Mouse (Mus musculus) neural tube, embryonic 11.5 days (tissue): ENCODE results near the gene Pde1c. TPM values are rescaled to one million over a fixed set of nuclear protein-coding genes. Genes with fewer than 3 reads are reported as not detected.

ENCODE experiments used
- ATAC-seq: fragments of 200-750 bp; cut with Nextera tagmentation; 2 replicates; pipeline ENCODE4 v1.8.0; 2017; ENCODE audit warnings: moderate number of reproducible peaks, mild to moderate bottlenecking, moderate TSS enrichment, moderate library complexity; ENCODE audit not compliant: insufficient read depth, low FRiP score, low TSS enrichment
- DNase-seq: peaks from one replicate; pipeline ENCODE4 v3.0.0-alpha.2; 2015; ENCODE audit warnings: low spot score
- H3K27ac ChIP-seq: fragments of 300-500 bp; sonication (generic); 2 replicates; pipeline ENCODE4 v1.5.1; 2014; ENCODE audit warnings: low read depth, mild to moderate bottlenecking, low read length
- H3K27me3 ChIP-seq: fragments of 300-500 bp; sonication (generic); 2 replicates; pipeline ENCODE4 v1.6.1; 2014; ENCODE audit warnings: mild to moderate bottlenecking, low read length, mixed read lengths; ENCODE audit not compliant: control insufficient read depth, insufficient read depth
- H3K36me3 ChIP-seq: fragments of 300-500 bp; sonication (generic); 2 replicates; pipeline ENCODE4 v1.6.1; 2014; ENCODE audit warnings: mild to moderate bottlenecking, low read length, moderate library complexity, mixed read lengths; ENCODE audit not compliant: control insufficient read depth, insufficient read depth
- H3K4me1 ChIP-seq: fragments of 300-500 bp; sonication (generic); 2 replicates; pipeline ENCODE4 v1.6.1; 2014; ENCODE audit warnings: low read length, mixed read lengths; ENCODE audit not compliant: control insufficient read depth, insufficient read depth
- H3K4me2 ChIP-seq: fragments of 300-500 bp; sonication (generic); 2 replicates; pipeline ENCODE4 v1.6.1; 2014; ENCODE audit warnings: low read depth, mild to moderate bottlenecking, moderate library complexity
- H3K4me3 ChIP-seq: fragments of 300-500 bp; sonication (generic); 2 replicates; pipeline ENCODE4 v1.5.1; 2014; ENCODE audit warnings: low read depth, low read length
- H3K9ac ChIP-seq: fragments of 300-500 bp; sonication (generic); 2 replicates; pipeline ENCODE4 v1.6.1; 2014; ENCODE audit warnings: mild to moderate bottlenecking, low read length
- H3K9me3 ChIP-seq: fragments of 300-500 bp; sonication (generic); 2 replicates; pipeline ENCODE4 v1.6.1; 2016; ENCODE audit warnings: low read length; ENCODE audit not compliant: control insufficient read depth
- WGBS: fragments of 180-500 bp; shearing (Covaris S2); extraction: QIAGEN DNeasy Blood & Tissue Kit; methylation state at CpG from one replicate; pipeline ENCODE4 v1.1.7; 2014; 5-methylcytosine and 5-hydroxymethylcytosine counted together
- polyA plus RNA-seq: library from polyadenylated mRNA; unstranded; fragments of >200 nt; fragmentation: Nextera tagmentation; extraction: Ambion mirVana; gene quantifications from 2 replicates; pipeline ENCODE4 v1.2.1, GENCODE M21; 2014

Gene Pde1c
- polyA plus RNA-seq, 1 experiment from 2014 or later: 2.9 TPM

- no peaks in the 10 kb centered on the region for H3K4me1 ChIP-seq
- no peaks in the 10 kb centered on the region for H3K9me3 ChIP-seq
- no peaks in the 10 kb centered on the region for H3K36me3 ChIP-seq
- H3K4me3 ChIP-seq: no peak overlapping the region
- H3K9ac ChIP-seq: no peak overlapping the region
- 38% methylated on average over 4 of the region's 4 CpGs for WGBS
- no peak overlapping the region for H3K4me2 ChIP-seq
- no peaks in the 10 kb centered on the region for H3K27me3 ChIP-seq
- H3K27ac ChIP-seq: no peak overlapping the region
- peak; percentile 24 for DNase-seq
- ATAC-seq: peak; percentile 72
These were observed 519.8 kb downstream of the Pde1c start for GRCm38 (mm10) chr6:56049104-56049503.

- Histone ChIP-seq H3K4me3 (no peak overlapping the region), H3K27me3 (no peaks in the 10 kb centered on the region), H3K9me3 (no peaks in the 10 kb centered on the region), H3K4me1 (no peaks in the 10 kb centered on the region), H3K27ac (no peak overlapping the region), H3K36me3 (no peaks in the 10 kb centered on the region), H3K4me2 (no peak overlapping the region), H3K9ac (no peak overlapping the region)
- 90% methylated on average over 3 of the region's 3 CpGs for WGBS
- ATAC-seq: no peak
- DNase-seq: no peak
These were observed 520.3 kb downstream of the Pde1c start for GRCm38 (mm10) chr6:56048580-56048979.

GRCm38 (mm10) chr6:56044716-56045115 lies 524.2 kb downstream of the Pde1c start:
- H3K27ac ChIP-seq: 0 out of 2 replicates have a peak overlapping the region, but pooled peaks have one; percentile 42
- no peak for DNase-seq
- no peak overlapping the region for H3K4me3 ChIP-seq
- no peaks in the 10 kb centered on the region for H3K27me3 ChIP-seq
- no peak overlapping the region for H3K9ac ChIP-seq
- 61% methylated on average over 1 of the region's 1 CpGs for WGBS
- no peaks in the 10 kb centered on the region for H3K36me3 ChIP-seq
- H3K9me3 ChIP-seq: no peaks in the 10 kb centered on the region
- H3K4me2 ChIP-seq: no peak overlapping the region
- H3K4me1 ChIP-seq: no peaks in the 10 kb centered on the region
- ATAC-seq: peak; percentile 74

GRCm38 (mm10) chr6:56044270-56044669 lies 524.6 kb downstream of the Pde1c start:
- no peaks in the 10 kb centered on the region for H3K4me1 ChIP-seq
- DNase-seq (no peak), ATAC-seq (peak; percentile 67)
- 0 out of 2 replicates have a peak overlapping the region, but pooled peaks have one; percentile 10 for H3K27ac ChIP-seq
- no peak overlapping the region for H3K4me2 ChIP-seq
- WGBS: 57% methylated on average over 5 of the region's 5 CpGs
- no peaks in the 10 kb centered on the region for H3K27me3 ChIP-seq
- no peak overlapping the region for H3K9ac ChIP-seq
- H3K9me3 ChIP-seq: no peaks in the 10 kb centered on the region
- H3K36me3 ChIP-seq: no peaks in the 10 kb centered on the region
- H3K4me3 ChIP-seq: no peak overlapping the region

GRCm38 (mm10) chr6:56039476-56040055 lies 529.3 kb downstream of the Pde1c start:
- Histone ChIP-seq H3K4me2 (no peak overlapping the region), H3K9ac (no peak overlapping the region), H3K4me1 (no peaks in the 10 kb centered on the region), H3K27ac (no peak overlapping the region), H3K9me3 (no peaks in the 10 kb centered on the region), H3K4me3 (no peak overlapping the region), H3K27me3 (no peaks in the 10 kb centered on the region), H3K36me3 (no peaks in the 10 kb centered on the region)
- ATAC-seq (no peak), DNase-seq (no peak)
- WGBS: 63% methylated on average over 4 of the region's 4 CpGs

GRCm38 (mm10) chr6:56035054-56035453 lies 533.8 kb downstream of the Pde1c start:
- Histone ChIP-seq H3K27ac (no peak overlapping the region), H3K9ac (no peak overlapping the region), H3K36me3 (no peaks in the 10 kb centered on the region), H3K4me2 (no peak overlapping the region), H3K4me1 (no peaks in the 10 kb centered on the region), H3K4me3 (no peak overlapping the region), H3K9me3 (no peaks in the 10 kb centered on the region), H3K27me3 (no peaks in the 10 kb centered on the region)
- 72% methylated on average over 10 of the region's 10 CpGs for WGBS
- no peak for ATAC-seq
- DNase-seq: no peak

GRCm38 (mm10) chr6:56032231-56032630 lies 536.7 kb downstream of the Pde1c start:
- WGBS: 81% methylated on average over 2 of the region's 2 CpGs
- no peak overlapping the region for H3K4me2 ChIP-seq
- no peak overlapping the region for H3K27ac ChIP-seq
- ATAC-seq (no peak), DNase-seq (no peak)
- no peak overlapping the region for H3K4me3 ChIP-seq
- no peaks in the 10 kb centered on the region for H3K36me3 ChIP-seq
- no peaks in the 10 kb centered on the region for H3K4me1 ChIP-seq
- H3K9me3 ChIP-seq: no peaks in the 10 kb centered on the region
- H3K27me3 ChIP-seq: no peaks in the 10 kb centered on the region
- no peak overlapping the region for H3K9ac ChIP-seq

GRCm38 (mm10) chr6:56029986-56030385 lies 538.9 kb downstream of the Pde1c start:
- no peak overlapping the region for H3K4me3 ChIP-seq
- 61% methylated on average over 5 of the region's 5 CpGs for WGBS
- ATAC-seq (no peak), DNase-seq (no peak)
- no peak overlapping the region for H3K9ac ChIP-seq
- H3K4me1 ChIP-seq: no peaks in the 10 kb centered on the region
- no peaks in the 10 kb centered on the region for H3K27me3 ChIP-seq
- no peak overlapping the region for H3K4me2 ChIP-seq
- H3K36me3 ChIP-seq: no peaks in the 10 kb centered on the region
- H3K9me3 ChIP-seq: no peaks in the 10 kb centered on the region
- H3K27ac ChIP-seq: no peak overlapping the region

GRCm38 (mm10) chr6:56027966-56028365 lies 540.9 kb downstream of the Pde1c start:
- 90% methylated on average over 5 of the region's 5 CpGs for WGBS
- no peak for DNase-seq

More at GRCm38 (mm10) chr6:56027966-56028365, 540.9 kb downstream of the Pde1c start:
- Histone ChIP-seq H3K9me3 (no peaks in the 10 kb centered on the region), H3K4me2 (no peak overlapping the region), H3K27me3 (no peaks in the 10 kb centered on the region), H3K27ac (no peak overlapping the region), H3K36me3 (no peaks in the 10 kb centered on the region), H3K9ac (no peak overlapping the region), H3K4me3 (no peak overlapping the region), H3K4me1 (no peaks in the 10 kb centered on the region)
- no peak for ATAC-seq
